Mouse (Mus musculus): ENCODE results near the gene Ms4a10.

Gene Ms4a10

DNA sequence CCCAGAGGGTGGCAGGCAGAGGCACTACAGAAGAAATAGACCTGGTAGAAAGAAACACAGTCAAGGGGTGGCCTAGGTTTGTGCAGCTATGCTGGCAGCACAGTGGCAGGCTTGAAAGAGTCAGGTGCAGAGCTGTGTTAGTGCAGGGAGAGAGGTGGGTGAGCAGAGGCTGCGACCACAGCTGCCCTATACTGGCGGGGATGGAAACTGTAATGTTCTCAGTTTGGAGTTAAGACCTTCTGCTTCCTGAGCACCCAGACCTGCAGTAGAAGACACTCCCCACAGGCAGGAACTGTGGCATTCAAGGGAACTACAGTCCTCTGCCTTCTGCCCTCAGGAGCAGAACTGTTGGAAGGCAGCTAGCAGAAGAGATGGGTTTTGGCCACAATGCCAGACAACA is 59.6 kb downstream of the Ms4a10 start:
- Histone ChIP-seq H3K27me3 (ENCODE audit: control insufficient read depth, insufficient read depth, low read length, poor library complexity, severe bottlenecking) (no peaks in the 10 kb centered on the region), H3K36me3 (ENCODE audit: control insufficient read depth, insufficient read depth, low read length, poor library complexity, severe bottlenecking) (no peaks in the 10 kb centered on the region)
- no peak for DNase-seq (ENCODE audit: low read depth, low spot score)

GRCm38 (mm10) chr19:10914291-10914690 is 60.2 kb downstream of the Ms4a10 start:
- peak; percentile 69 for DNase-seq (ENCODE audit: low read depth, low spot score)
- Histone ChIP-seq H3K27me3 (ENCODE audit: control insufficient read depth, insufficient read depth, low read length, poor library complexity, severe bottlenecking) (no peaks in the 10 kb centered on the region), H3K36me3 (ENCODE audit: control insufficient read depth, insufficient read depth, low read length, poor library complexity, severe bottlenecking) (no peaks in the 10 kb centered on the region)
